Mouse (Mus musculus) limb, embryonic 15.5 days (tissue): ENCODE data around the gene Oxt. TPM values are rescaled to one million over a fixed set of nuclear protein-coding genes. Genes with fewer than 3 reads are reported as not detected.

ENCODE experiments used
- ATAC-seq: fragments of 200-750 bp; cut with Nextera tagmentation; 2 replicates; pipeline ENCODE4 v1.8.0; 2017; ENCODE audit warnings: low read depth, moderate TSS enrichment; ENCODE audit not compliant: insufficient number of reproducible peaks, low FRiP score, low TSS enrichment
- H3K27ac ChIP-seq: fragments of 300-500 bp; sonication (generic); 2 replicates; pipeline ENCODE4 v1.5.1; 2015; ENCODE audit warnings: moderate library complexity, mild to moderate bottlenecking, inconsistent platforms
- H3K27me3 ChIP-seq: fragments of 300-500 bp; sonication (generic); 2 replicates; pipeline ENCODE4 v1.6.1; 2015; ENCODE audit warnings: inconsistent platforms
- H3K36me3 ChIP-seq: fragments of 300-500 bp; sonication (generic); 2 replicates; pipeline ENCODE4 v1.6.1; 2015; ENCODE audit warnings: inconsistent platforms
- H3K4me1 ChIP-seq: fragments of 300-500 bp; sonication (generic); 2 replicates; pipeline ENCODE4 v1.6.1; 2015; ENCODE audit warnings: inconsistent platforms
- H3K4me2 ChIP-seq: fragments of 300-500 bp; sonication (generic); 2 replicates; pipeline ENCODE4 v1.6.1; 2015; ENCODE audit warnings: mild to moderate bottlenecking, inconsistent platforms
- H3K4me3 ChIP-seq: fragments of 300-500 bp; sonication (generic); 2 replicates; pipeline ENCODE4 v1.5.1; 2015; ENCODE audit warnings: mild to moderate bottlenecking, inconsistent platforms
- H3K9ac ChIP-seq: fragments of 300-500 bp; sonication (generic); 2 replicates; pipeline ENCODE4 v1.6.1; 2015; ENCODE audit warnings: inconsistent platforms
- H3K9me3 ChIP-seq: fragments of 300-500 bp; sonication (generic); 2 replicates; pipeline ENCODE4 v1.6.1; 2016; ENCODE audit warnings: inconsistent platforms
- WGBS: fragments of 180-500 bp; shearing (Covaris S2); methylation state at CpG from one replicate; pipeline ENCODE4 v1.1.7; 2015; 5-methylcytosine and 5-hydroxymethylcytosine counted together
- polyA plus RNA-seq: library from polyadenylated mRNA; unstranded; fragments of >200 nt; fragmentation: Nextera tagmentation; extraction: Ambion mirVana; gene quantifications from 2 replicates; pipeline ENCODE4 v1.2.1, GENCODE M21; 2015

The Oxt gene
- polyA plus RNA-seq, 1 experiment from 2014 or later = not detected

DNA sequence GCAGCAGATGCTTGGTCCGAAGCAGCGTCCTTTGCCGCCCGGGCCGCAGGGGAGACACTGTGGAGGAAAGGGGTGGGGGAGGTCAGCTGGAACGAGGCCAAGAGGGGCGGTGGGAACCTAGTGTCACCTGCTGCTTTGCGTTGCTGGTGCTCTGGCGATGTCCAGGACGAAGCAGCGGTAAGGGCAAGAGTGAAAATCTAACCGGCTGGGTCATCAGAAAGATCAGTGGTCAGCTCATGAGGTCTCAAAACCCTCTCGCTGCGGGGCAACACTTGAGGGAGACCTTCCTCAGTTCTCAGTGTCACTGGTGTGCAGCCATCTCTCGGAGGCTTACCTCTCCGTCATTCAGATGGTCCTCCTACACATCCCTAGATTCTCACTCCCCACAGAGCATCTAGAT lies 5.2 kb downstream of the Oxt start:
- Histone ChIP-seq H3K4me3 (peak overlapping the region; percentile 39), H3K9ac (no peak overlapping the region), H3K36me3 (no peaks in the 10 kb centered on the region), H3K27ac (no peak overlapping the region), H3K4me1 (peaks cover 32% of the 10 kb centered on the region), H3K27me3 (peaks cover 70% of the 10 kb centered on the region), H3K9me3 (no peaks in the 10 kb centered on the region), H3K4me2 (peak overlapping the region; percentile 71)
- WGBS = 7% methylated on average over 16 of the region's 16 CpGs
- ATAC-seq = no peak

GRCm38 (mm10) chr2:130582552-130582951 lies 6.6 kb downstream of the Oxt start, which contains the start of gene Avp:
Gene Avp, minus strand, starts transcription at chr2:130582554.
- peaks cover 20% of the 10 kb centered on the region for H3K4me1 ChIP-seq
- 30% methylated on average over 10 of the region's 10 CpGs for WGBS
- no peak for ATAC-seq
- no peak within 1 kb of the TSS for H3K9ac ChIP-seq
- no peak within 1 kb of the TSS for H3K27ac ChIP-seq
- no peak within 1 kb of the TSS for H3K4me2 ChIP-seq
- H3K27me3 ChIP-seq = peaks cover 57% of the 10 kb centered on the region
- no peaks in the 10 kb centered on the region for H3K9me3 ChIP-seq
- H3K4me3 ChIP-seq = peak within 1 kb of the TSS; percentile 39; the same call in 1 of the 2 replicates
- no peaks in the 10 kb centered on the region for H3K36me3 ChIP-seq

DNA sequence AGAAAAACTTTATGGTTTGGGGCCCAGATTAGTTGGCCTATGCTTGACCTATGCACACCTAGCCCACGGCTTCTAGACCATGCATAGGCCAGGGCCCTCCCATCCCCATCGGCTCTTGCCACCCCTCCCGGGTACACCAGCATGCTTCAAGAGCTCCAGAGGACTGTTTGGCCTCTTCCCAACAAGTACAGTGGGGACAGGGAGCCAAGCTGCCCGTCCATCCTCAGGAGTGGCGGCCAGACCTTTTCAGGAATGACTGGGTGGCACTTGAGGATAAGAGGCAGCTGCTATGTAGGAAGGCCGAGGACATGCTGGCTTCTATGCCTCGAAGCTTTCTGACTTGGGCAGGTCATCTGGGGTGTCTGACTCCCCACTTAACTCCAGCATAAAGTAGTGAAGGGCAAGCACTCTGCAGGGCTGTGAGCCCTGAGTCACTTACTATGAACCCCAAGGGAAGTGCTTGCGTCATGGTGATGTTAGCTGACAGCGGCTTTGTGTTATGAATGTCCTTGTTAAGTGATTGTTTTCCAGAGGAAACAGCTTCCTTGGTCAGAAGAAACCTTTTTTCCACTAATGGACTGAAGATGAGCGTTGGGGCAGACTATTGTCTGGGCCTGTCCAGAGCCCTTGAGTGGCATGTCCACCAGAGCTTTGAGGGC lies 8.1 kb downstream of the Oxt start:
- no peak overlapping the region for H3K4me3 ChIP-seq
- H3K27ac ChIP-seq = no peak overlapping the region
- H3K36me3 ChIP-seq = no peaks in the 10 kb centered on the region
- H3K27me3 ChIP-seq = peaks cover 42% of the 10 kb centered on the region
- no peak overlapping the region for H3K4me2 ChIP-seq
- peaks cover 18% of the 10 kb centered on the region for H3K4me1 ChIP-seq
- H3K9me3 ChIP-seq = no peaks in the 10 kb centered on the region
- H3K9ac ChIP-seq = no peak overlapping the region
- 84% methylated on average over 10 of the region's 10 CpGs for WGBS
- ATAC-seq = no peak

GRCm38 (mm10) chr2:130586016-130586415 lies 10.0 kb downstream of the Oxt start:
- no peak overlapping the region for H3K9ac ChIP-seq
- WGBS = 82% methylated on average over 6 of the region's 6 CpGs
- ATAC-seq = no peak
- peaks cover 8% of the 10 kb centered on the region for H3K4me1 ChIP-seq
- no peak overlapping the region for H3K4me2 ChIP-seq
- H3K4me3 ChIP-seq = no peak overlapping the region
- H3K36me3 ChIP-seq = peaks cover 6% of the 10 kb centered on the region
- no peak overlapping the region for H3K27ac ChIP-seq
- H3K9me3 ChIP-seq = no peaks in the 10 kb centered on the region
- peaks cover 22% of the 10 kb centered on the region for H3K27me3 ChIP-seq

DNA sequence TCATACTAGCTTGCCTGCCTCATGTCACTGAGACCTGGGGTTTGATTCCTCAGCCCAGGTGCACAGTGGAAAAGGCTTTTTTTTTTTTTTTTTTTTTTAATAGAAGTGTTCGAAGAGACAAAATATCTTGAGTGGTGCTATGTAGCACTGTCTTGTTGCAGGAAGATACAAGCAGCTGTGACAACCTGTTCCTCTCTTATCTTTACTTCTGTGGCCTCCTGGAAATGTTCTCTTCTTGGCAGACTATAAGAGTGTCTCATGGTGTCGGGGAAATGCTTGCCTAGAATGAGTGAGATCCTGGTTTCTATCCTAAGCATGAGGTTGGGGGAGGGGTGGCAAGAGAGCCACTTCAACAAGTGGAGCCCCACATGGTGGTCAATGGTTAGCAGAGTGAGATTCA lies 12.4 kb downstream of the Oxt start:
- Histone ChIP-seq H3K27ac (no peak overlapping the region), H3K4me2 (no peak overlapping the region), H3K4me3 (no peak overlapping the region), H3K9ac (no peak overlapping the region), H3K36me3 (peaks cover 14% of the 10 kb centered on the region), H3K4me1 (0 out of 2 replicates have a peak, but pooled peaks cover 5% of the 10 kb centered on the region), H3K9me3 (no peaks in the 10 kb centered on the region), H3K27me3 (no peaks in the 10 kb centered on the region)
- WGBS = 74% methylated on average over 2 of the region's 2 CpGs
- no peak for ATAC-seq

GRCm38 (mm10) chr2:130589157-130589556 lies 13.2 kb downstream of the Oxt start:
- no peak overlapping the region for H3K9ac ChIP-seq
- peaks cover 17% of the 10 kb centered on the region for H3K36me3 ChIP-seq
- H3K4me1 ChIP-seq = 0 out of 2 replicates have a peak, but pooled peaks cover 5% of the 10 kb centered on the region
- no peak overlapping the region for H3K27ac ChIP-seq
- H3K4me2 ChIP-seq = no peak overlapping the region
- H3K9me3 ChIP-seq = no peaks in the 10 kb centered on the region
- 72% methylated on average over 4 of the region's 4 CpGs for WGBS
- no peaks in the 10 kb centered on the region for H3K27me3 ChIP-seq
- H3K4me3 ChIP-seq = no peak overlapping the region
- ATAC-seq = no peak

DNA sequence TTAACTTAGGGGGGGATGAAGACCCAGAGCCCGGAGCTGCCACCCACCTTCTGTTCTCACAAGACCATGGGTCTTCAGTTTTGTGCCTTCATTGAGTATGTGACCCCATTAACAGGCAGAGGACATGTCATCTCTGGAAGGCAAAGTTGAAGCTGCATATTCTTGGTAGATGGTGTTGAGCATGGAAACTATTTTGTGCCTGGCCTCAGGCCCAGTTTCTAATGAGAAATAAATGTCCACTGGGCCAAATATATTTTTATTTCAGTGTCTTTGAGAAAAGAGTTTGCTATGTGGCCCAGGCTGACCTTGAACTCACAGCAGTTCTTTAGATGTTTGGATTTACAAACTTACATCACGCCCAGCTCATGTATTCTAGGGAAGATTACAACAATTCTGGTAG lies 13.8 kb downstream of the Oxt start:
- no peak overlapping the region for H3K27ac ChIP-seq
- 0 out of 2 replicates have a peak, but pooled peaks cover 5% of the 10 kb centered on the region for H3K4me1 ChIP-seq
- peaks cover 21% of the 10 kb centered on the region for H3K36me3 ChIP-seq
- H3K9me3 ChIP-seq = no peaks in the 10 kb centered on the region
- no peak overlapping the region for H3K4me2 ChIP-seq
- H3K9ac ChIP-seq = no peak overlapping the region
- no peak overlapping the region for H3K4me3 ChIP-seq
- ATAC-seq = no peak
- H3K27me3 ChIP-seq = no peaks in the 10 kb centered on the region
- 84% methylated on average over 2 of the region's 2 CpGs for WGBS

GRCm38 (mm10) chr2:130591016-130591415 lies 15.0 kb downstream of the Oxt start:
- WGBS = 93% methylated on average over 2 of the region's 2 CpGs
- H3K4me2 ChIP-seq = no peak overlapping the region

GRCm38 (mm10) chr2:130595596-130595995 lies 19.6 kb downstream of the Oxt start:
- no peak overlapping the region for H3K9ac ChIP-seq
- H3K4me3 ChIP-seq = no peak overlapping the region
- WGBS = 77% methylated on average over 1 of the region's 1 CpGs
- H3K27me3 ChIP-seq = no peaks in the 10 kb centered on the region
- H3K4me2 ChIP-seq = no peak overlapping the region
- no peak overlapping the region for H3K27ac ChIP-seq
- no peak for ATAC-seq
- H3K36me3 ChIP-seq = peaks cover 66% of the 10 kb centered on the region
- no peaks in the 10 kb centered on the region for H3K4me1 ChIP-seq
- no peaks in the 10 kb centered on the region for H3K9me3 ChIP-seq

More at GRCm38 (mm10) chr2:130591016-130591415, 15.0 kb downstream of the Oxt start:
- Histone ChIP-seq H3K36me3 (peaks cover 33% of the 10 kb centered on the region), H3K4me3 (no peak overlapping the region), H3K27me3 (no peaks in the 10 kb centered on the region), H3K9ac (no peak overlapping the region), H3K27ac (no peak overlapping the region), H3K4me1 (0 out of 2 replicates have a peak, but pooled peaks cover 5% of the 10 kb centered on the region), H3K9me3 (no peaks in the 10 kb centered on the region)
- ATAC-seq = no peak

- Histone ChIP-seq H3K4me1 (no peaks in the 10 kb centered on the region), H3K9ac (no peak overlapping the region), H3K36me3 (peaks cover 66% of the 10 kb centered on the region), H3K27me3 (no peaks in the 10 kb centered on the region), H3K4me2 (no peak overlapping the region), H3K27ac (no peak overlapping the region), H3K9me3 (no peaks in the 10 kb centered on the region), H3K4me3 (no peak overlapping the region)
- no peak for ATAC-seq
- WGBS = 7% methylated on average over 1 of the region's 1 CpGs
Measured at GRCm38 (mm10) chr2:130597601-130598010, 21.6 kb downstream of the Oxt start.

GRCm38 (mm10) chr2:130598399-130598798 lies 22.4 kb downstream of the Oxt start:
- no peak overlapping the region for H3K4me2 ChIP-seq
- no peaks in the 10 kb centered on the region for H3K9me3 ChIP-seq
- H3K9ac ChIP-seq = no peak overlapping the region
- 74% methylated on average over 3 of the region's 3 CpGs for WGBS
- ATAC-seq = no peak
- no peak overlapping the region for H3K27ac ChIP-seq
- H3K27me3 ChIP-seq = no peaks in the 10 kb centered on the region
- no peak overlapping the region for H3K4me3 ChIP-seq
- no peaks in the 10 kb centered on the region for H3K4me1 ChIP-seq
- H3K36me3 ChIP-seq = peaks cover 67% of the 10 kb centered on the region

GRCm38 (mm10) chr2:130602195-130602594 lies 26.2 kb downstream of the Oxt start:
- no peak overlapping the region for H3K27ac ChIP-seq
- H3K9ac ChIP-seq = no peak overlapping the region
- H3K4me1 ChIP-seq = no peaks in the 10 kb centered on the region
- H3K36me3 ChIP-seq = peaks cover 52% of the 10 kb centered on the region
- no peak overlapping the region for H3K4me2 ChIP-seq
- no peak overlapping the region for H3K4me3 ChIP-seq
- ATAC-seq = no peak
- H3K27me3 ChIP-seq = no peaks in the 10 kb centered on the region
- 82% methylated on average over 4 of the region's 4 CpGs for WGBS
- H3K9me3 ChIP-seq = no peaks in the 10 kb centered on the region
